Mouse (Mus musculus) monocyte, adult 5-6 weeks (primary cell): ENCODE data around the gene Cdc20b. TPM values are rescaled to one million over a fixed set of nuclear protein-coding genes. Genes with fewer than 3 reads are reported as not detected.

ENCODE experiments used
- ATAC-seq: fragments of 153-309, 156-312 bp; replicated peaks from 2 replicates; pipeline ENCODE4 v1.8.0; 2017; ENCODE audit warnings: mild to moderate bottlenecking; ENCODE audit not compliant: low TSS enrichment, insufficient number of reproducible peaks, severe bottlenecking, poor library complexity, low FRiP score
- total RNA-seq: library from RNA; stranded (forward); fragments of 200-1000, 200-491, 200-594 nt; gene quantifications from 3 replicates; pipeline ENCODE4 v1.2.3, GENCODE M21; 2017

The Cdc20b gene
- total RNA-seq, 1 experiment from 2014 or later: 1.0 TPM

DNA sequence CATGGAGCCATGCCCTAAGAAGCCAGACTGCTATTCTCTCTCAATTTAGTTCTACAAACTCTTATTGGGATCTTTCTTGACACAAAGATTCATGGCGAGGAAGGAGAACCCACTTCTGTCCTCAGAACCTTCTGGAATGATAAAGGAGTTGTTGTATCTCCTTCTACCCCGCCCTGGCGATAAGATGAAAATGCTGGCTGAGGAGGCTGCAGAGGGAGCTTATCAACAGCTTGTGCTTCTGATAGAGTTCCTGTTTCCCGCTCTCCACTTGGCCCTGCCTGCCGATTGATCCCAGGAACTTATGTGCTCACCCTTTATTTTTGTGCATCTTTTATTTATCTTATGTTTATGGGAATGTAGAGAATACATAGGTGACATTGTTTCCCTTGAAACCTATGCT lies 49.8 kb downstream of the Cdc20b start:
- no peak for ATAC-seq

DNA sequence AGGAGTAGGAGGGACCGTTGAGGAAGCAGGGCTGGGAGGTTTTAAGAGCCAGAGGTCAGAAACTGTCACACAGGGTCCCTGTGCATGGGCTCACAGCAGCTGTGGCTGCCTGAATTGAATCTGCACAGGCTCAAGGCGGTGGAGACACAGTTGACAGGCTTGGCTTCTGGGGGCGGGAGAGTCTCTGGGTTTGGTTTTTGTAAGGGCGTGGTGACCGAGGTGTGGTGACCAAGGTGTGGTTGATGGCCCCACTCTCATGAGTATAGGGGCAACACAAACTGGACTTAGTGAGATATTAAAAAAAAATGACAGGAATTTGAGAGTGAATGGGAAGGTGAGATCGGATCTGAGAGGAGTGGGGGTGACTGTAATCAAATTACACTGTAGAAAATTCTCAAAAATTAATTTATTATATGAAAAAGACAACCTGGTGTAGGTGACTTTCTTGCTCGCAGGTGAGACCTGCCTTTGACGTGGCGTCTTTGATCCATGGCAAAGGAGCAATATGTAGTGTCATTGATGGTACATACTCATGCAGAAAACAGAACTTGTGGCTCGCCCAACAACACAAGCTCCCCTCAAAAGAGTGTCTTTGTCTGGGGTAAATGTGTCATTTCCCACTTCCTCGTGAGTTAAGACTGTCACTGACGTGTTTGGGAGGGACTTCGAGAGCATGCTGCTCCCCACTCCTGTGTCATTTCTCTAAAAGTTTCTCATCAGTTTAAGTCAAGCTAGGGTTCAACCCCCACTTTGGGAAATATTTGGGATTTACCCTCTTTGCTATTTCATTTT lies 52.5 kb downstream of the Cdc20b start:
- ATAC-seq: peak; percentile 65

DNA sequence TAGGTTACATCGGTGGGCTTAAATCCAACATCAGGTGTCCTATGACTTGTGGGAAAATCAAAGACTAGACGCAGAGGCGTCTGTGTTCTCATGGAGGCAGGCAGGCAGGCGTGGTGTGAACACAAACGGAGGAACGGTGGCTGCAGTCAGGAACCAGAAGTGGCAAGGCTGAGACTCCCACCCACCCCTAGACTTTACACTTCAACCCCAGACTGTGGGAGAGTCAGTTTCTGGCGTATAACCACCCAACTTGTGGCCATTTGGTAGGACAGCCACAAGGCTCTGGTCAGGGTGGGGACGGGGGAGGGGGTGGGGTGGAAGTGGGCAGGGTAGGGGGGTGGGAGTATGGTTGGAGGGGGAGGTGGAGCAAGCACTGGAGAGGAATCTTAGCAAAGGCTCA lies 55.6 kb downstream of the Cdc20b start:
- ATAC-seq: peak; percentile 51

DNA sequence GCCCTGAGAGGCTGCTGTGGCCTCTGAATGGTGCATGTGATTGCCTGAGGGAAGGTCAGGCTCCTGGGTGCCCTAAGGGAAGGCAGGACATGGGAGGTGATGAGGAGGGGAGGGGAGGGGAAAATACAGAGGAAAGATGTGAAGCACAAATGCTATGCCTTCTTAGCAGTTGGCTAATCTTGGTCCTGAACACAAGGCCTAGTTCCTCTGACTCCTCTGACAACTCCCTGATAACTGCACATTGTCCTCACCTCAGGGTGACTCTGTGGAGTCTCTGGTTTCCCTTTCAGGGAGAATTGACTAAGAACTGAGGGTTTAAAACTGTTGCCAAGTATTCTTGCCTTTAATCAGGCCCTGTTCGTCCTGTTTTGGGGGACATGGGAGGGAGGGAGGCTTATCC lies 59.7 kb downstream of the Cdc20b start:
- ATAC-seq: no peak

DNA sequence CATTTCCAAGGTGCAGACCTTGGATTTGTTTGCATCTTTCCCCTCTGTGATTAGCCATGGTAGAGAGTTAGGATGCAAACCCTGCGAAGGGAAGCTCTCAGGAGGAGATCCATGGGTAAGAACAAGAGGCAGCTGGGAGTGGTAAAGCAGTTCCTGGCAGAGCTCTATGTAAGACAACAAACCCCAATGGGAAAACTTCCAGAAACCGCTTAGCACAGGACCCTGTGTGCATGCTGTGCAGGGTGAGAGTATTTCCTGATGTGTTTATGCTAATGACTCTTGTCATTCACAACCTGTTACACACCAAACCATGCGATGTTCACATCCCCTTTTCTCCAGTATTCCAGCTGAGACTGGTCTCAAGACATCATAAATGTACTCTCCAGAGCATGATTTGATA lies 62.1 kb downstream of the Cdc20b start:
- no peak for ATAC-seq

DNA sequence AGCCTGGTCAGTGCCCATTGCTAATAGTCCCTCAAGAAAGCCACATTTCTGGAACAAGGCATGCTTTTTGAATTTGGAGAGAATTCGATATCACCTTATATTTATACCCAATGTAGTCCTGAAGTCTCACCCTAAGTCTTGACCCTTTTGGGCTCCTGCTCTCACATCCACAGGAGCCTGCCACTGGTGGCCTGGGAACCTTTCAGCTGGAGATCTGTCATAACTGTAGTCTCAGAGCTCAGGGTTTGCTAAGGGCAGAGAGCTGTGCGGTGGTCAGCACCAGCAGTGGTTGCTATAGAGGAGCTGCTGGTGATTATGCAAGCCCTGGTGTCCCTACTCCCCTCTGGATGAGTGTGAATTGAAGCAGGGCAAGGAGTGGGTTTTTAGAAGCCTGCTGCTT lies 63.5 kb downstream of the Cdc20b start:
- no peak for ATAC-seq

DNA sequence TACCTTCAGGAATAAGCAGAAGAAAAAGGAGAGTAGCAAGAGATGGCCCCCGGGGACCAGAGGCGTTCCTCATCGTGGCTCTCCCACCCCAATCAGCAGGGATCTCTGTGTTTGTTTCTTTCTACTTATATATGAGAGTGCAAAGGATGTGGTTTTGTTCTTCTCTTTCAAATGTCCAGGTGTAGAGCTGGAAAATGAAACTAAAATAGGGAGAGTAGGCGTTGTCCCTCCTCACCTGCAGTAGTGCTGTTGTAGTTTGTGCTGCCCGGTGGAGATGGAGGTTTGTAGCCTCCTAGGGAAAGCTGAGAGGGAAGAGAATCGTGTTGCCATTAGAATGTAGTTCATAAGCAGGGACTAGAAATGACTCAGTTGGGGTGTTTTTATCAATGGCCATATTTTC lies 66.0 kb downstream of the Cdc20b start, which contains the start of gene Gzma:
Gene Gzma (minus strand): TSS at position 103 of the 400 bp plus-strand sequence.
- ATAC-seq: no peak

DNA sequence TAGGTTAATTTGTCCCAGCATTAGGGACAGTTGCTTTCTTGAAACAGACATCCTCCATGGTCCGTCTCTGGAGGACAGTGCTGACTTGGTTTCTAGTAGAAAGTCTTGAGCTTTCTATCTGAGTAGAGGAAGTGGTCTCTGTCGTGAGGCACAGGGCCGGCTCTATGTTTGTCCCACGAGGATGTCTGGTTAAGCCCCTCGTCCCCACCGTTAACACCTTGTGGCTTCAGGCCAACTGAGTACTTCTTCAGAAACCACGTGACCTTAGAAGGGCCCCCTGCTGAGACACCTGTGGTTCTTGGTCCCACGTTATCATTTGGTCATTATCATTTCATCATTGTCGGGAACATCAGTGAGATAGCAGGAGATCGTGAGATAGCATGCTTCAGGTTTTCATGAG lies 66.9 kb downstream of the Cdc20b start:
- 0 out of 2 replicates have a peak, but pooled peaks have one; percentile 53 for ATAC-seq

DNA sequence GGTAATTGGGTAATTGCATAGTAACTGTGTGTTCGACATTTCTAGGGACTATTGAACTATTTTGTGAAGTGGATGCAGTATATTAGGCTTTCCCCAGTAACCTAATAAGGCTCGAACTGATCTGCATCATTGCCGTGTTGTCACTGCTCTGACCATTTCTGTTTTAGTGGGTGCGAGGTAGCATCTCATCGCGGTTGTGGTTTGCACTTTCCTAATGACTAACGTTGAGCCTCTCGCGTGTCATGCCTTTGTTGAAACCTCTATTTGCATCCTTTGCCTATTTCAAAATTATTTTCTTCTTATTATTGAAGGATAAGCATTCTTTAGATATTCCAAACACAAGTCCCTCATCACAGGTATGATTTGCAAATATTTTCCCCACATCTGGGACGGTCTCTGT lies 69.8 kb downstream of the Cdc20b start:
- peak; percentile 35; the same call in 1 of the 2 replicates for ATAC-seq

DNA sequence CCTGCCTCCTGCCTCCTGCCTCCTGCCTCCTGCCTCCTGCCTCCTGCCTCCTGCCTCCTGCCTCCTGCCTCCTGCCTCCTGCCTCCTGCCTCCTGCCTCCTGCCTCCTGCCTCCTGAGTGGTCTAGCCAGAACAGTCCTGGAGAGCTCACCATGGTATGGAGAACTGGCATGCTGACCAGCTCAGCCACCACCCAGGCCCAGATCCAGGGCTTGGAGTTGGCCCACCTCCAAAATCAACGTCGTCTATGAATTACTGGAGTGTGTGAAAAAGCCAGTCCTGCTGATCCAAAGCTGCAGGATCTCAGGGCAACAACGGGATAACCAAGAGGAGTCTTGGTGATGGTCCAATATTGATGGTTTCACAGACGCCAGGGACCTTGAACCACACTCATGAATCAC lies 84.1 kb downstream of the Cdc20b start:
- ATAC-seq: no peak

DNA sequence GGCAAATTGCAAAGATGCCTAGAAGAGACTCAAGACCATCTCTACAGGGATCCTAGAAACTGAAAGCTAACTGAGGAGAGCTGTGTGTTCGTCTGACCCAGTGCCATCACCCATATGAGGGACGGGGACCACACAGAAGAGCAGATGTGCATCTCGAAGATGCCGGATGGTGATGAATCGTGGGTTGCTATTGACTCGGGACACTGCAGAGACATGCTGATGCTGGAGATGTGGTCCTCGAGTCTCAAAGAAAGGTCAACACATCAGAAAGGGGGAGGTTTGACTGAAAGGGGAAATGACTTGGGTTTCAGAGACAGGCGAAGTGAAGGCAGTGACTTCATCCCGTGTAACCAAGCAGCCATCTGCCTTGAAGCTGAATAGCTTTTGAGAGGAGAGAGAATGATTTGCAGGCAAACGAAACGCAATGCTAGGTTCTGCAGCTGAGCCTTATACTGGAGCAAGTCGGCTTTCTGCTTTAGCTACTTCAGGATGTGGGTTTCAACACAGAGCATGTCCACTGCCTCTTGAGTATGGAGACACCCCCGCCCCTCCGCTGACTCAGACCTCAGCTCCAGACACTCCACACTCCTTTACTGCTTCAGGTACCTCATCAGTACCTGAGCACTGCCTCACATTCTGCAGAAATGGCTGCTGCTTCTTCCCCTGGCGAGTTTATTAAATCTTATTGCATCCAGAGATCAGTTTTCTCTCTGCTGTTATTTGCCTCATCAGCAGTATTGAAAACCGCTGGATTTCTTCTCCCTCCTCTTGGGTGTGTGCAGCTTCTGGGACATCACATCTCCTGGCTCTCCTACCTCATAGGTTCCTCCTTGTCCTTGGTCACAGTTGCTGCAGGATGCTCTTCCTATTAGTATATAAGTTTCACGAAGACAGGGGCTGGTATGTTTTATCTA lies 85.7 kb downstream of the Cdc20b start:
- ATAC-seq: peak; percentile 61; the same call in 1 of the 2 replicates

DNA sequence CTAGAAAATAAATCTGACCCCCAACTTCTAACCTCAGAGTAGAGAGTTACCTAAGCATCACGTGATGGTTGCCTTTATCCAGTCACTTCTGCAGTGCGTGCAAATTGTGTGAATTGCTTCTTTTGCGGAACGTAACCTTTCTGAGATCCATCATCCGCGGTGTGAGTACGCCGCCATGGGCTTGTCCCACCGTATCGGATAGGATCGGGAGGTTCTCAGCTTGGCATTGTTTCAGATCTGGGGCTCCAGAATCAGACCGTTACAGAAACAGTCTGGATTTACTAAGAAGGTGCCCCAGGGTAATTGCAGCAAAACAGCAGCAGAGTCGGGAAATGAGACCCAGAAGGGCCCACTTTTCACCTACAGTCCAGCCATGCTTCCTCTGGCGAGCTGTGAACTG lies 86.4 kb downstream of the Cdc20b start:
- ATAC-seq: no peak

DNA sequence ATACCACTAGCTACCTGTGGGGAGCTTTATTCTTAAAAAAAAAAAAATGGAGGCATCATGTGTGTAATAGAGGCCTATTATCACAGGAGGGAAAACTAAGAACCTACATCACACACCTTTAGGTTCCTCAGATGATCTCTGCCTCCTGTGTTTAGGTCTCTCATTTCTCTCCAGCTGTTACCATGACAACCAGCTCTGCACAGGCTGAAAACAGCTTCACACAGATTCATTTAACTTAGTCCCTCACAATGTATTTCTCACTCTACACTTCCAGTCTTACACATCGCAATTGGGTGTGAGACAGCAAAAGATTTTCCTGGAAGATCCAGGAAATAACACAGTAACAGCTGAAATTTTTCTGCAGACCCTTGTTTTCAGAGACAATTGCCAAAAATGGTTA lies 95.1 kb downstream of the Cdc20b start:
- ATAC-seq: no peak

DNA sequence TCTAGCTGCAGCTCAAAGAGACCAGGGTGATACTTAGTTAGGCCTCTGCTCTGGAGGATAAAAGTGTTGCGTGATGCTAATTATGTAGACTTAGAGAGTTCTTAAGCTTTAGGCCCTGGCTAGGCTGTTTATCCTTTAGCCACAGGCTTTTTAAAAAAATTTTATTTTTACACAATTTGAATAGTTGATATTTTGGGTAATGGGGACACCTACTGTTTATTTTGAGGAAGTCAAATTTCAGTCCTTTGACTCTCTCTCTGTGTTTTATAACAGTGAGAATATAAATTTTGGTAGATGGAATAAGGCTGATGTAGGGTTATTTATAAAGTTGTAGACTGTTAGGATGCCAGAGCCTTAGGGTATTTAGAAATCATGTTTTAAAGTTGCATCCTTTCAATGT lies 104.7 kb downstream of the Cdc20b start:
- ATAC-seq: no peak

Other genes with a start within 250 kb of the Cdc20b start
- gene Plpp1, start 234.3 kb upstream of the Cdc20b start, total RNA-seq: 1.6 to 1.8 TPM in 2 of 3 replicates, not detected in the other
- gene Mtrex, start 107.7 kb upstream of the Cdc20b start, total RNA-seq: 61.4 to 92.9 TPM (median 83.6 TPM) in 3 replicates
- 20.5 to 31.6 TPM (median 22.8 TPM) in 3 replicates for gene Dhx29, start 107.7 kb upstream of the Cdc20b start, total RNA-seq
- 0.48 to 1.8 TPM (median 0.49 TPM) in 3 replicates for gene Ccno, start 47.3 kb upstream of the Cdc20b start, total RNA-seq
- not detected in 3 replicates for gene Mcidas, start 41.3 kb upstream of the Cdc20b start, total RNA-seq
- 8.4 to 18.8 TPM (median 16.9 TPM) in 3 replicates for gene Gpx8, start 11.3 kb downstream of the Cdc20b start, total RNA-seq
- 4,041 to 9,842 TPM (median 4,610 TPM) in 3 replicates for gene Gzma, start 65.9 kb downstream of the Cdc20b start, total RNA-seq
- 0.32 to 0.39 TPM in 2 of 3 replicates, not detected in the other for gene Esm1, start 174.5 kb downstream of the Cdc20b start, total RNA-seq
- gene Gzmk, start 190.8 kb downstream of the Cdc20b start, total RNA-seq: 1.8 TPM in 1 of 3 replicates, not detected in the others